Mouse (Mus musculus): ENCODE data around the gene Prr22.

Gene Prr22

DNA sequence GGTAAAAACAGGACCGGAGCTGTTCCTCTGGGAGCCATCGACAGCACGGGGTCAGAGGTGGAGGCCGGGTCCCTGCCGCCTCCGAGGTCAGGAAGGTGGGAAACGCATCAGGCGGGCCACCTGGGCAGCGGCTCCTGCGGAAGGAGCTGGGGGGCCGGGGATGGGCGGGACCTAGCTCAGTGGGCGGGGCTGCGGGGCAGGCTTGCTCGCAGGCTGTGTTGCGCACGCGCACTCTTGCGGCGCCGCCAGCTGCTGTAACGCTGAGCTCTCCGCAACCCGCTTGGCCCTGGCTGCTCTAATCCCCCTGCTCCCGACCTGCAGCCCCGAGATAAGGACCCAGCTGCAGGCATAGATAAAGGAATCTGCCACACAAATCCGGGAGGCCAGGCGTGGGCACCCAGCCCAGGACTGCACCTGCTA lies 8.0 kb upstream of the Prr22 start:
- DNase-seq, result peak; percentile 92

DNA sequence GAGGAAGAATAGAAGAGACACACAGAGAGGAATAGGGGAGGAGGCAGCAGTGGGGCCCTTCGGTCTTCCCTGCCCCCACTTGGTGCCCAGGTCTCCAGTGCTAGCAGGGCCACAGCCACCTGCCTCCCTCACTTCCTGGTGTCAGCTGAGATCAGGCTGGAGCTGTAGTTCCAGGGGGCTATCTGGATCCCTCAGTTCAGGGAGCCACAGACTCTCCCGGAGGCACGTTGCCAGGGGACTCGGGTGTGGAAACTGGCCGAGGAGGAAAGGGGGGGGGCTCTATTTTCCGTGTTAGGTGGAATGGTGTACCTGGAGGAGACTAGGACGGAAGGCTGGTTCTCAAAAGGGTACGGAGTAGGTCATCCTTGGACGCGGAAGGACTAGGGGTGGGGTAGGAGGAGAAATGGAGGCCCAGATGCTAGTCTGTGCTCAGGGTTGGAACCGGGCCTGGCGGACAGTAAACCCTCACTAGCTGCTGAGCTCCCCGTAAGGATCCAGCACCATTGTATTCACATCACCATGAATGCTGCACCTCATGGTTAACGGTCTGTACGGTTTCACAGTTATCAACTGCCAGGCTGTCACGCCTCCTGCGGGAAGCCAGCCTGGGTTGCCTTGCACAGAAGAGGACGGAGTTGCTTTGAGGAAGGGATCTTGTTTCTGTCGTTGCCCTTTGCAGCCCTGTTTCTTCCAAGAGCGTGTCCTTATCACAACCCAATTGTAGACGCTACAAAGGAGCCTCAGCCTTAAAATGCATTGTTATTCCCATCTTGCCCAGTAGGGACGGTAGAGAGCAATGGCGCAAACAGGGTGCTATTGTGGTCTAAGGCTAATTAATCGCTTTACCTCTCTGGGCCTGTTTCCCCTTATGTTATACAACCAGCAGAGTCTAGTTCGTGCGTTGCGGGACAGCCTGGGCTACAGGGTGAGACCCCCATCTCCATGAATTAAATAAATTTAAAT lies 7.0 kb upstream of the Prr22 start:
- DNase-seq, result peak; percentile 53

DNA sequence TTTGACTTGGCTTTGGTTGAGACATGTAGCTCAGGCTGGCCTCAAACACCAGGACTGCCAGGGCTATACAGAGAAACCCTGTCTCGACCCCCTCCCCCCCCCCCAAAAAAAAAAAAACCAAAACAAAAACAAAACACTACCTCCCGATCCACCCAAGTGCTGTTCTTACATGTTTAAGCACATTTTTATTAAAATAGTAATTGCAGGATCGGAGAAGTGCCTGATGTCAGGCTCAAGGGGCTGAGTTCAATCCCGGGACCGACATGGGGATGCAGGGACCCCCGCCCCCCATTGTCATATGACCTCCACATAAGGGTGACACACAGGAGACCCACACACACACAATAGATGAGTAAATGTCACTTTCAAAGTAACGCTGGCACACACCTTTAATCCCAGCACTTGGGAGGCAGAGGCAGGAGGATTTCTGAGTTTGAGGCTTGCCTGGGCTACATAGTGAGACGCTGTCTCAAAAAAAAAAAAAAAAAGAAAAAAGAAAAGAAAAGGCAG lies 6.3 kb upstream of the Prr22 start:
- DNase-seq, result no peak

DNA sequence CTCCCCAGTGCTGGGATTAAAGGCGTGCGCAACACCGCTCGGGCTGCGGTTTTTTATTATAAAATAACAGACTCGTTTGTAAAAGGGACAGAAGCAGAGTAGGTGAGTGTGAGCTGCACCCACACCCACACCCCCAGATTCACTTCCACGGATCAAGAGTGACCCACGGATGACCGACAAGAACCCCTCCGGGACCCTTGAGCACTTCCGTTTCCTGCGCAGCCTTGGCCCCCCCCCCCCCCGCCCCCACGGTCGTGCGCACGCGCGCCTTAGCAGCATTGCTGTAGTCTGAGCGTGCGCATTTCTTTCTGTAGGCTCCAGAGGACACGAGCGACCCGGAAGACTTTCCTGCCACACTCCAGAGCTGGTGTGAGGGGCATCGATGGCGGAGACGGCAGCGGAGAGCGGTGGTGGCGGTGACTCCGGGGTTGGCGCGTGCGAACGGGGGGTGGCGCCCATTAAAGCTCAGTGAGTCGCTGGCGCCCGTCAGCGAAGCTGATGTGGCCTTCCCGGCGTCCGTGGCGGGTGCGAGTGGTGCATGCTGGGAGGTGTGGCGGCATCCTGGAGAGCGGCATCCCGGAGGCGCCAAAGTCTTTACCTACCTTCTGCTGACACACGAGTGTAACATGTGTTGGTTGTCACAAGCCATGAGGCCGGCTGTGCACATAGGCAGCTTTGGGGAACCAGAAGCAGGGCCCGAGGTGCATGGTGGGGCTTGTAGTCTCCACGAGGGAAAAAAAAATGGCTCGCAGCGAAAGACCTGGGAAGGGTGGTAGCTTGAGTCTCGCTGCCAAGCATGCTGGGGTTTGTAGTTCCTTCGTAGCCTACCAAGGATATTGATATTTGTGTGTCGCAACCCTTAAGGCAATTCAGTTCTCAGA lies 5.3 kb upstream of the Prr22 start, which contains the start of gene Dus3l:
Gene Dus3l (plus strand): TSS at position 284 of the 881 bp plus-strand sequence.
- peak; percentile 77 for DNase-seq

DNA sequence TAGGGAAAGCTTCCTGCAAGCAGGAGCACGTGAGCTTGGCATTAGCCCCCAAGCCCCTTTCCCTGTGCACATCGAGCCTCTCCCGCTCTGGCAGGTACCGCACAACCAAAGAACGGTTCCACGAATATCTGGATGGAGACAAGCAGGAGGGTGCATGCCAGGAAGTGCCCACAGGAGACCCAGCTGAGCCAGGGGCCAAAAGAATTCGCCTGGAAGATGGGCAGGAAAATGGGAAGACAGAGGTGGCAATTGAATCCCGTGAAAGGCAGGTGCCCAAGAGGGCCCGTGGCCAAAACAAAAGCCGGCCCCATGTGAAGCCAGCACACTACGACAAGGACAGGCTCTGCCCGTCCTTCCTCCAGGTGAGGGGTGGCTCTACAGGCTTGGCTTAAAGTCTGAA lies 4.6 kb upstream of the Prr22 start:
- no peak for DNase-seq

DNA sequence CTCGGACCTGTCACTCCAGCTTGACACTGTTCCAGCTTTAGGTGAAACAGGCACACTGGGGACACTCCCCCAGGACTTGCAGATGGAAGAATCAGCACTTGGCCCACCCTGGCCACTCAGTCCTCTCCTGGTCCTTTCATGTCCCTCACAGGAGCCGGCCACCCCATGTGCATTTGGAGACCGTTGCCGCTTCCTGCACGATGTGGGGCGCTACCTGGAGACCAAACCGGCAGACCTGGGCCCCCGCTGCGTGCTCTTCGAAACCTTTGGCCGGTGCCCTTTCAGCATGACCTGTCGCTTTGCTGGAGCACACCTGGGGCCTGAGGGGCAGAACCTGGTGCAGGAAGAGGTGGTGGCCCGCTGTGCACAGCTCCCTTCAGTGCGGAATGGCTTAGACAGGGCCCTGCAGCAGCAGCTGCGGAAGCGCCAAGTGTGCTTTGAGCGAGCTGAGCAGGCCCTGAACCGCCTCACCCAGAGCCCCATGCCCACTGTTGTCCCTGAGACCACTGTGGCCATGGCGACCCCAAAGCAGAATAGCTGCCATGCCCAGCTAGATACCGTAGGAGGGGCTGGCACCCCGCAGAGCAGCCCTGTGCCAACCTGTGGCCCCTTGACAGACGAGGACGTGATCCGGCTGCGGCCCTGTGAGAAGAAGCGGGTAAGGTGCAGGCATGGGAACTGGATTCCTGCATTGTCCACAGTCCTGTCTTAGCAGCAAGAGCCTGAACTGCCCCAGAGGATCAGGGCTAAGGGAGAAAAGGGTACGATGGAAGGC lies 3.2 kb upstream of the Prr22 start:
- DNase-seq, result no peak

DNA sequence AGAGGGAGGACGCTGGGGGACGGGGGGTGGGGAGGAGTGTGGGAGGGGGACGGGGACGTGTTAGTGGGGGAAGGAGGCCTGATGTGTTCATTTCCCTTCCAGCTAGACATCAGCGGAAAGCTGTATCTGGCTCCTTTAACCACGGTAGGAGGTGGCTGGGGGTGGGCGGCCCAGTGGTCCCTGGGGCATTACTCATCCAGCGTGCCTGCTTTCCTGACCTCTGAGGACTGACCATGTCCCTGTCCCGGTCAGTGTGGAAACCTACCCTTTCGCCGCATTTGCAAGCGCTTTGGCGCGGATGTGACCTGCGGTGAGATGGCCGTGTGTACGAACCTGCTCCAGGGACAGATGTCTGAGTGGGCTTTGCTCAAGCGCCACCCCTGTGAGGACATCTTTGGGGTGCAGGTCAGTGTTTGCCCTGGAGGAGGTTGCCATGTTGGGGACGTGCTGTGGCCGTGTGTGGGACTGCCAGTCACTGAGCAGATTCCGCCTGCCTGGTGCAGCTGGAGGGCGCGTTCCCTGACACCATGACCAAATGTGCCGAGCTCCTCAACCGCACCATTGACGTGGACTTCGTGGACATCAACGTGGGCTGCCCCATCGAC lies 2.4 kb upstream of the Prr22 start:
- no peak for DNase-seq

DNA sequence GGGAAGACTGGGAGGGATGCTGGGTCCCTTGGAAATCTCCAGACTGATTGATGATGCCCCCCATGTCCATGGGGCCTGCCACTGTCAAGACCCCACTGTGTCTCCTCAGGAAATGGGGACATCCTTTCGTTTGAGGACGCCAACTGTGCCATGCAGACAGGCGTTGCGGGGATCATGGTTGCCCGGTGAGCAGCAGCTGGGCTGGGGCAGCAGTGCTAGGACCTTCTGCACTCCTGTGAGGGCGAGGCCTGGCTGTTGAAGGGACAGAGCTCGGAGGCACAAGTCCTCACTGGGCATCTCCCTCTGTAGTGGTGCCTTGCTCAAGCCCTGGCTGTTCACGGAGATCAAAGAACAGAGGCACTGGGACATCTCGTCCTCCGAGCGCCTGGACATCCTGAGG lies 1.1 kb upstream of the Prr22 start:
- no peak for DNase-seq

DNA sequence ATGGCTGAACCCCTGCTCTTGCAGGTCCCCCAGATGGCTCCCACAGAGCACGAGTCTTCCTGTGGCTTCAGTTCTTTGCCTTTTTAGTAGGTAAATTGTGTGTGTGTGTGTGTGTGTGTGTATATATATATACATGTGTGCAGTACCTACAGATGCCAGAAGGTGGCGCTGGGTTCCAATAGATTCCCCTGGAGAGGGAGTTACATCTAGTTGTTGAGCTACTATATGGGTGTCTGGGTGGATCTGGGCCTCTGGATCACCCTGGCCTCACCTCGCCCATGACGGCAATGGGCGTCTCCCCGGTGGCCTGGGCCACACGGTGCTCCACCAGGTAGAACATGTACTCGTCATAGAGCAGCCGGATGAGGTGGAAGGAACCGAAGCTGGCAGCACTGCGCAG lies 7.5 kb downstream of the Prr22 start:
- no peak for DNase-seq

DNA sequence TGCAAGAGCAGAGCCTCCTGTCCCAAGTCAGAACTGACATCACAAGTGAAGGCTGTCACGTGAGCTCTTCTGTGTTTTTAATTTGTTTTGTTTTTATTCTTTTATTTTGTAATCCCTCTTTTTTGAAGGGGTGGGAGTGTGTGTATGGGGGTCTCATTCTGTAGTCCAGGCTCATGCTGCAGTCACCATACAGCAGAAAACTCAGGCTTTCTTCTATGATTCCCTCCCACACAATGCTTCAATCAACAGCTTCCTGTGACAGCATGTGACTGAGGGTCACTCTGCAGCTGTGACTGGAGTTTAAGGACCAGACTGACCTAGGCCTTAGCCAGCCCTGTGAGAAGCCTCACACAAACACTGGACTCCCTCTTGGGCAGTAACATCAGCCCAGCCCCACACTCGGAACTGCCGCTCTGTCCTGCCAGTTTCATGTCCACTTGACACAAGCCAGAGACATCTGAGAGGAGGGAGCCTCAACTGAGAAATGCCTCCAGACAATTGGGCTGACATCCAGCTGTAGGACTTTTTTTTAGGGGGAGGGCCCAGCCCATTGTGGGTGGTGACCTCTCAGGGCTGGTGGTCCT lies 8.8 kb downstream of the Prr22 start:
- no peak for DNase-seq

DNA sequence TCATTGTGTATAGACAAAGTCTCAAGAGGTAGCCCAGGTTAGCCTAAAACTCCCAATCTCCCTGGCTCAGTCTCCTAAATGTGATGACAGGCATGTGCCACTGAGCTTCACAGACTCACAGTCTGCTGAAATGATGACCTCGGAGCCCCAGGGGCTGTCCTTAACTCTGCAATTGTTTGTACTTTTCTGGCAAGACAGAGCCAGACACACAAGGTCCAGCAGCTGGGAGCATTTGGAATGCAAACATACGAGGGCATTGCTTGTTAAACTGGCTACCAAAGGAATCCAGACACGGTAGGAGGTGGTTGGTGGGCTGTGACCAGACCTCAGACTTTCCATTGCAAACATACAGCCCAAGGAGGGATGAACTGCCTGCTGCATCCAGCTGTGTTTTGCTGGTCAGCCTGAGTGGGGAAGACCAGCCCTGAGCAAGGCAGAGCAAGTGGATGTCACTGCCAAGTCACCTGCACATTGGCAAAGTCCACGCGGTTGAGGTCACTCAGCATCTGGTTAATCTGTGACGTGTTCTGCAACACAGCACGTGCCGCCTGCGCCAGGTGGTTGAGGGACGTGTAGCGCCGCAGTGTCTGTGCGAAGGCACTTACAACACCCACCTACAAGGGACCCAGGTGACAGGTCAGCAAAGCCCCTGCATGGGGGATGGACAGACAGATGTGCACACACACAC lies 10.4 kb downstream of the Prr22 start:
- DNase-seq, result no peak

DNA sequence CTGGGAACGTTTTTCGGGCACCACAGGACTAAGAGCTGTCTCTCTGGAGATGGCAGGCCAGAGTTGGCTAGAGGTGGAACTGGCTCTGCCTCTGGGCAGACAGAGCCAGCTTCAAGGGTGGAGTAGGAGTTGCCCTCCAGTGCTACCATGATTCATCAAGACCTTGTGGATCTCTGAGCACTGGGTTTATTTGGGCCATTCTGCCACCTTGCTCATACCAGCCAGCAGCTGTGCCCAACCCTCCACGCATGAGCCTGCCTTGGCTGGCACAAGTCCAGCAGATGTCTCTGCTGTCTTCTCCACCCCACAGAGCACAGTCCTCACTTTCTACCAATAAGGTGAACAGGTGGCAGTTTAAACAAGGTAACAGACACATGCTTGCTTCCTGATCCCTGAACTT lies 18.8 kb downstream of the Prr22 start:
- no peak for DNase-seq

DNA sequence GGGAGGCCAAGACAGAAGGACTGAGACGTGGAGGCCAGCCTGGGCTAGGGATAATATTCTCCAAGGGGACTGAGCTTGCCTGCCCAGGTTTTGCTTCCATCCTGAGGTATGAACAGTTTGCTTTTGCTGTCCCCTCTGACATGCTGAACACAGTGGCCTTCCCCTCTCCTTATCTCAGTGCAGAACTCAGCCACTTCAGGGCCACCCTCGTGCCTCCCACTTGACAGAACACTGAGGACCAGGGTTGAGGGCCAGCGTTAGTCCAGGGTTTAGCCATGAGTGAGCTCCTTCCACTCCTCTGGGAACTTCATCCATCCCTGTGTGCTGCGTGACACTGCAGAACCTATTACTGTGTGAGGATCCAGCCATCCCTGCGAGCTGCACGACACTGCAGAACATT lies 19.2 kb downstream of the Prr22 start:
- no peak for DNase-seq

DNA sequence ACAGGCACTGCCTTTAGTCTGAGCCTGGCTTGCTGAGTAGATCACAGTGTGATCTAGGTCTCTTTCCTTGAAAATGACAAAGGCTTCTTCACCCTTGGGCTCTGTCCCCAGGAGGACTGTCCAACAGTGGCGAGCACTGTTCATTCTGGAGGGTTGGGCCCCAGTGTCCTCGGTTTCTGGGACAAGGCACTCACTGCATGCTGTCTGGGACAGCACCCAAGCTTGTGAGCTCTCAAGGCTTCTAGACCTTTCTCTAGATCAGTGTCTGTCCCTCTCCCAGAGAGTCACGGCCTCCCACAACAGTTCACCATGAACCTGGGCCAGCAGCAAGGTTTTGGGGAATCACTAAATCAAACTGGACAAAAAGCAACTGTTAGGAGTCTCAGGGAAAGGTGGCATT lies 22.5 kb downstream of the Prr22 start:
- no peak for DNase-seq

DNA sequence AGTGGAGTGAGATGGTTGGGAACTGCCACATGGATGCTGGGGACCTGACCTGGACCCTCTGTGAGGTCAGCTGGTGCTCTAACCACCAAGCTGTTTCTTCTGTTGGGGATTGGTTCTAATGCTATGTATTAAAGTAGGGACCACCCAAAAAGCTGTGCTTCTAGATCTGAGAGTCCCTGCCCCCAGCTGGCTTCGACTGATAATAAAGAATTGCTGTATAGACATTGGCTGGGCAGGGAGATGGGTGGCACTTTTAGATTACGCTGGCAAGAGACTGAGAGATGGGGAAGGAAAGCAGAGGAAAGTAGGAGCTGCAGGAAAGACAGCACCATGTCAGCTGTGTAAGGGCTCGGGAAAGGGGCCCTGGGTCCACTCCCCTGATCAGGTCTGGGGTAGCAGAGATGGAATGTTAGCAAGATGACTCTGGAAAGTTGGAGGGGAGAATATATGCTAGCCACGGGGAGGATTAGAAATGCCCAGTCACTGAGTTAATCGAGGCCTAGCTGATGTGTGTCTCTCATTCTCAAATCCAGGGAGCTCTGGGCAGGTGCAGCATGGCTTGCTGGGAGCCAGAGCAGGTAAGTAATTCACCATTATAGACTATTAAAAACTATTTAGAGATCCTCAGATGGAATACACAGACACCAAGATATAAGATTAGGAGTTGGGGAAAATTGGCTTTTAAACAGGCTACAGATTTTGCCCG lies 23.7 kb downstream of the Prr22 start:
- DNase-seq, result no peak

DNA sequence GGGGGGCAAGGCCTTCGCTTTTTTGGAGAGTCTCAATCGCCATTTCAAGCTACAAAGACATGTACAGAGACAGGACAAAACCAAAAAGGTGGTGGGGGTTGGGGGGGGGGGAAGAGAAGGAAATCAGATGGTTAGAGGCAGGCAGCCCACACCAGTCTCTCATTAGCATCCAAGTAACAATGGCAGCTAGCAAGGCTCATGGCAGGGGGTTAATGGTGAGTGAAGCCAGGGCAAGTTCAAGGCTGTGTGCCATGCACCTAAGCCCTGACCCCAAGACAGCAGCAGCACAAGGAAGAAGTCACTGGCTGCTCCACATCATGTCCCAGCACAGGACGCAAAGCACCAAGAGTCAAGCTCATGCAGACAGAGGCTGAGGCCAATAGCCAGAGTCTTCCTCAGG lies 29.2 kb downstream of the Prr22 start:
- no peak for DNase-seq

DNA sequence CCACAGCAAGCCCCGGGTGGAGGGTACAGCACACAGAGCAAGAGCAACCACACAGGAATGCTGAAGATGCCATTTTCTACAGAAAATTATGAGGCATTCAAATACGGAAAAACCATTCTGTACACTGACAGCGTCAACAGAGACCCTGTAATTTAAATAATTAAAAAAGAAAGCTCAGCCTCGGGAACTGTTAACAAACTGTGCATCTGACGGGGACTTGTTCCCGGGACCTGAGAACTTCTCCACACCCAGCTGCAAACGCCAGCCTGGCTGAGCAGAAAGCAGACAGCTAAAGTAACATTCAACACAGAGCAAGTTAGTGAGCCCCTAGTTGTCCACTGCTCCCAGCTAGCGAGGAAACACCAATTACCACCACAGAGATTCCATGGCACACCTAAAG lies 32.0 kb downstream of the Prr22 start:
- no peak for DNase-seq

DNA sequence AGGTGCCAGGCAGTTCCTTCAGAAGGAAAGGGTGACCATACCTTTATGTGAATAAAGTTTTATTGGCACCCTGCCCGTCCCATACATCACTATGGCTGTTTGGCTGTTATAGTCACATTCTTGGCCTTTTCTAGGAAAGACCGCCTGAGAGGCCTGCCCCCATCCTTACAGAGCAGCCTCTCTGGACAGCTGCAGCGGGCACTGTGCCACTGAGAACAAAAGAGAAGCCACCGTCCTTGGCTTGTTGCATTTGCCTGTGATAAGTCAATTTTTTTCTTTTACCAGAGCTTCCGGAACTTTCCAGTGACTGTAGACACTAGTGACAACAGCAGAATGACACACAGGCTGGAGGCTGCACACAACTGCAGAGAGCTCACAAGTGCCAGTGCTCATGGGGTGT lies 34.9 kb downstream of the Prr22 start:
- no peak for DNase-seq

DNA sequence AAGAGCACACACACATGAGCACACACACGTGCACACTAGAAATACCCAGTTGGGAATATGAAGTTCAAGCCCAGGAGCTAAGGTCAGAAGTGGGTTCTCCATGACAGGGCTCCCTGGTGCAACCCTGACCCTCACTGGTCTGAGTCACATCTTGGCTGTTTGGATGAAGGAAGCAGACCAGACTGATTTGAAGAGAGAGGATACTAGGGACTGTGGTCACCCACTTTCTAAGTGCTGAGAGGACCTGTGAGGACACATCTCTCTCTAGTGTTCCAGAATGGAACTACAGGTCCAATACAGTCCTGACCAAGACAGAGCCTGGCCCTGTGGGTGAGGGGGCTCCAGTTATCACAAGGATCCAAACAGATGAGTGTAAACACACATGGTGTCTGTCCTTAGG lies 35.7 kb downstream of the Prr22 start:
- no peak for DNase-seq

DNA sequence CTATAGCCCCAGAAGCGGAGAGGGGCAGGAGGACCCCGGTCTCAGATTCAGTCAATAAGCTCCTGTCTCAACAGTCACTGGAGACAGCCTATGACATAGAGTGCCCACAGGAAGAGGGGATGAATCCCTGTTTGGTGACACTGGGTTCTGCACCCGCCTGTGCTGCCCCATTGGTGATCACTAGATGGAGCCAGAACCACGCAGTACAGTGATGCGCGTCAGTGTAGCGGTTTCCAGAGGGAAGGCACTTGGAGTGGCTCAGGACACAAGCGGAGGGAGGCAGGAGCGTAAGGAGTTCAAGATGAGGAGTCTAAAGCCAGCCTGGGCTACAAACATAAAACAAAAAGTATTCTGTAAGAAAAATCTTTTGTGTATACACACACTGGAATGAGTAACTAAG lies 38.5 kb downstream of the Prr22 start:
- DNase-seq, result peak; percentile 79

DNA sequence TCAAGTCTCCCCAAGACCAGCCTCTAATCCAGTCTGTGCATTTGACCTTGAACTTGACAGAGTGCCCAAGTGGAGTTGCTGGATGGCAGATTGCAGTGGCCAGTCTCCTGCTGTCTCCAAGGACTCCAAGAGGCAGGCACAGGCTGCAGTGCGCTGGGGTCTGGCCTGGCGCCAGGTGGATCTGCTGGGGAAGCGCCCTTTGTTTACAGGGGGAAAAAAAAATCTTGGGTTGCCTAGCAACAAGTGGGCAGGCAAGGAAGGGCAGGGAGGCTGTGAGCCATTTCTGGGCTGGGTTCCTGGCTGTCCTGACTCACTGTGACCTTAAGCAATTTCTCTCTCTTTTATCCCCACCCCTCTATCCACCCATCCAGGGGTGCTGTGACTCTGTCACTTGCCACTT lies 40.2 kb downstream of the Prr22 start:
- DNase-seq, result peak; percentile 86
